Mouse (Mus musculus): ENCODE results near the gene Pik3cd.

The Pik3cd gene

DNA sequence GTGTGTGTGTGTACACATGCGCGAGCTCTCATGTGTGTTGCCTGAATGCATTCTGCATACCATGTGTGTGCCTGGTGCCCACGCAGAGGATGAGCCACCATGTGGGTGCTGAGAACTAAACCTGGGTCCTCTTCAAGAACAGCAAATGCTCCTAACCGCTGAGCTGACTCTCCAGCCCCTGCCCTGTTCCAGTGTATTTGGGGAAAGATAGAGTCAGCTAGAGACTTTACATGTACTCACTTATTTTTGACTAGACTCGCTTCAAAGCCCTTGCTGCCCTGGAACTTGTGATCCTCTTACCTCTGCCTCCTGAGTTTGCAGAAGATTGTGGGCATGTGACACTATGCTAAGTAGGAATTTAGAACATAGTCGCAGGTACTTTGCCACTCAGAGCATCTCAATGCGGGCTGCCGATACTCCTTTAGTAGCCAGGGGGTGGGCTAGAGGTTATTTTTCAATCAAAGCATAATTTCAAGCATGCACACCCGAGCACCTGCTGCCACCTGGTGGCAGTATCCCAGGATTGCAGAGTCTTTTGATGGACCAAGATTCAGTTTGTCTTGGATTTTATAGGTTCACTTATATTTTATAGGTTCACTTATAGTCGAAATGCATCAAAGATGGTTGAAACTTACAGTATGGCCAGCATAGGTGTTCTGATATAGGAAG lies 90.9 kb downstream of the Pik3cd start:
- CTCF ChIA-PET: interaction anchor here (0.6 kb wide), 1 partner anchor 411 kb away, joined by 3 read pairs; no protein-coding TSS in a partner anchor

DNA sequence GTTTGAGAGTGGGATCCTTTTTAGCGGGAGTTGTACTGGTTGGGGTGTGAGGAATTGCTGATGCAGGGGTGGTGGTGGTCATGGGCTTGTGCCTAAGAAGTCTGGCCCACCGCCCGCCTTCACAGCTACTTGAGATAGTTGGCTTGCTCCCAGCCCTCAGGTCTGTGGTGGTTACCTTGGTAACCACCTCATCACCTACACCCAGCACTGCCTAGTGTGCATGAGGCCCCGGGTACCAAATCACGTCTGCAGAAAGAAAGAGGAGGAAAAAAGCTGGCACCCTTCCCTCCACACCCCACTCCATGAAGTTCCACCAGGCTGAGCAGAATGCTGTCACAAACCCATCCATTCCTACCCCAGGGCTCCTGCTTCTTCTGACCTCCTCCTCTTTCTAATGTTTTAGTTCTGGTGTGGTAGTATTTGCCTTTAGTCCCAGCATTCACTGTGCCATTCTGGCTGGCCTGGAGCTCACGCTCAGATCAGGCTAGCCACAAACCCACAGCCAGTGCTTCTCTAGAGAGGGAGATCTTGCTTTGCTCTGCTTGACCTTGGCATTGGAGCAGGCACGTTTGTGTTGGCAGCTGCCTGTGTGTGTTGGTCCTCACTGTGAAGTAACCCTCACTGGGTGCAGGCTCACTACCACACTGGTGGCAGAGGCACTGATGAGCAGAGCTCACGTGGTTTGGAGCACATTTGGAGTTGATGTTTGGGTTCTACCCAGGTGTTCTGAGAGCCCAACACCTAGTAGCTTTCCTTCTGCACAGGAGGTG lies 92.9 kb downstream of the Pik3cd start:
- CTCF ChIA-PET: interaction anchor here (0.5 kb wide), 1 partner anchor 17 kb away, joined by 6 read pairs; no protein-coding TSS in a partner anchor

DNA sequence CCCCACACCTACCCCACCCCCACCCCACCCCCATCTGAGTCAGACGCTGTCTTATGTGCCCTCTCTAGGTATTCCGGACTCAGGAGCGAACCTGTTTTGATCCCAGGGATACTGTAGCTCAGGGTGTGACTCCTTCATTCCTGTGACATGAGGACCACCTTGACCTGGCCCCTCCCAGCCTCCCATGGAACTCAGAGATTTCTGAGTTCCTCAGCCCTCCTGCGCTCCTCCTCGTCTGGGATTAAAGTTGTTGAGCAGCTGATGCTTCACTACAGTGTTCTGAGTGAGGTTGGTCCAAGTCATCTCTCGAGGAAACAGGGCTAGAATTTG lies 94.1 kb downstream of the Pik3cd start:
- CTCF ChIA-PET: interaction anchor here (0.6 kb wide), 1 partner anchor 12 kb away, joined by 6 read pairs; no protein-coding TSS in a partner anchor

DNA sequence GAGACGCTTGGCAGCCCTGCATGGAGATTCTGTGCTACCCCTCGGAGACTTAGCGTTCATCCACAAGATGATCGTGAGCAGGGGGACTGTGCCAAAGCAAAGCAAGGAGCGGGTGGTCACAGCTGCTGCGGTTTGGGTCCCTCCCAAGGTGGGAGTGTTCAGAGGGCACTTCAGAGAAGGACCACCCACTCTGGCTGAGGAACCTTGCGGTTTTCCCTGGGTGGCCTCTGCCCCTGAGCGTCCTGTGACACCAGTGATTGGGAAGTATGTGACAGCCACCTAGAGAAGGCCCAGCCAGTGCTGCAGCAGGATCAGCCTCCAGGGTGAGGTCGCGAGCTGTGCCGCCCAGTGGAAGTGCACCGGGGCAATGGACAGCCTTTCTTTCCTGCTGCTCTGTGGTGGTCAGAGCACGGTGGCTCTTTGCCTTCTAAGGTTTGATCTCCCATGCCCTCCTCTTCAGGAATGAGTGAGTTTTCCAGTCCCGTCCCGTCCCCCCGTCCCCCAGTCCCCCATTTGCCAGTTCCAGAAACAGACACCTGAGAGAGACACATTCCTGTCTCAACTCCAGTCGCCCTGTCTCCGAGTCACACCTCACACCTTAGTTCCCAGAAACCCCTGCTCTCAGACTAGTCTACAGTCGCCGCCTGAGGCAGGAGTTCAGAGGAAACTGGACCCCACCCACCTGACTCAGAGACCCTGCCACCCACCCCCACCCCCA lies 94.6 kb downstream of the Pik3cd start:
- CTCF ChIA-PET: interaction anchor here (0.6 kb wide), 1 partner anchor 12 kb away, joined by 6 read pairs; no protein-coding TSS in a partner anchor

DNA sequence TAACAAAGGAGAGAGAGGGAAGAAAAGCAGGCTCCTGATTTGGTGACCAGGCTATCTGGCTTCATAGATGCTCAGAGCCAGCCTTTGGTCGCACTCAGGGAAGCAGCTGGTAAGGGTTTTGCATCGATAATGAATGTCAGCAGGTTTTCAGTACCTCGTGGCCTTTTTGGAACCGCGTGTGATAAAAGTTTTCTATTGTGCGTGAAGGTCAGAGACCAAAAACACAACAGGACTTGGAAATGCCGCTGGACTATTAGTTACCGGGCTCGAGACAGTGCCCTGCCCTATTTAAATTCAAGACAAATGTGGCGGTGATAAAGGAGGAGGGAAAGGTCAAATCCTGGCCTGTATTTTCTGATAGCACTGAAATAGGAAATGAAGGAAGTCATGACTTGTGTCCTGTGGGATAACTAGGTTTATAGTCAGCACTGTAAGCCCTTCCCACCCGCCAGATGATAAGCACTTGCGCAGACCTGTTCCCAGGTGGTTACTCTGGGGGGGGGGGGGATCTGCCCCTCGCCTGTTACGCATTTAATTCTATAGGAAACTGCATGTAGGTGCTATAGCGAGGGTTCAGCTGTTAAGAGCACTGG lies 95.5 kb downstream of the Pik3cd start:
- CTCF ChIA-PET: no interaction called here

DNA sequence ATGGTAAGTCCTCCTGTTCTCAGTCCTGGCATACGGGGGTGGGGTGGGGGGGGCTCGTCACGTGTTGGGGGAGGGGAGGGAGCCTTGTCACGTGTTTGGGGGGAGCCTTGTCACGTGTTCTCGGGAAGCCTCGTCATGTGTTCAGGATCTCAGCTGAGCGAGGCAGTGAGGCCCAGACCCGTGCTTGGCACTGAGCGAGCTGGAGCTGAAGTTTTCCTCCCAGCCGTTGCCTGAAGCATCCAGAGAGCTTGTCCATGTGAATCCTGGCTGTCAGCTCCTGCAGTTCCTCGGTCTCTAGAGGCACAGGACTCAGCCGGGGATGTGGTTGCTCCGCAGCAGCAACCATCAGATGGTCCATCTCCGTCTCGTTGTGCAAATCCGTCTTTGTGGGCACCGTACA lies 96.3 kb downstream of the Pik3cd start:
- CTCF ChIA-PET: no interaction called here

DNA sequence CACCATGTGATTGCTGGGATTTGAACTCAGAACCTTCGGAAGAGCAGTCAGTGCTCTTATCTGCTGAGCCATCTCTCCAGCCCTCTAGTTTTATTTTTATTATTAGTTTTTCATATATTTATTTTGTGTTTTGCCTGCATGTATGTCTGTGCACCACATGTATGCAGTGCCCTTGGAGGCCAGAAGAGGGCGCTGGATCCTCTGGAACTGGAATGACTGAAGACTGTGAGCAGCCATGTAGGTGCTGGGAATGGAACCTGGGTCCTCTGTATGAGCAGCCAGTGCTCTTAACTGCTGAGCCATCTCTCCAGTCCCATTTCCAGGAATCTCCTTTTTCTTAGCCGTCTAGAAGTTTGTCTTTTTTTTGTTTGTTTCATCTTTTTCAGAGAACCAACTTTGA lies 97.9 kb downstream of the Pik3cd start:
- CTCF ChIA-PET: no interaction called here

DNA sequence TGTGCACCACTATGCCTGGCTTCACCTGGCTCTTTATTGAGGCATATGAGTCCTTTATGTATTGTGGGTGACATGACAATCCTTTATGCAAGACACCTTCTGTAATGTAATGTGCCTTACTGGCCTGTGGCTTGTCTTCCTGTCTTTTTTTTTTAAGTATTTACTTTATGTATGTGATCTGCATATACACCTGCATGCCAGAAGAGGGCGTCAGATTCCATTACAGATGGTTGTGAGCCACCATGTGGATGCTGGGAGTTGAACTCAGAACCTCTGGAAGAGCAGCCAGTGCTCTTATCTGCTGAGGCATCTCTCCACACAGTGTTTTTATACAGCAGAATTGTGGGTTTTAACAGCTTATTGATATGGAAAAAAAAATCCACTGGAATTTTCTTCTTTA lies 98.5 kb downstream of the Pik3cd start:
- CTCF ChIA-PET: no interaction called here

DNA sequence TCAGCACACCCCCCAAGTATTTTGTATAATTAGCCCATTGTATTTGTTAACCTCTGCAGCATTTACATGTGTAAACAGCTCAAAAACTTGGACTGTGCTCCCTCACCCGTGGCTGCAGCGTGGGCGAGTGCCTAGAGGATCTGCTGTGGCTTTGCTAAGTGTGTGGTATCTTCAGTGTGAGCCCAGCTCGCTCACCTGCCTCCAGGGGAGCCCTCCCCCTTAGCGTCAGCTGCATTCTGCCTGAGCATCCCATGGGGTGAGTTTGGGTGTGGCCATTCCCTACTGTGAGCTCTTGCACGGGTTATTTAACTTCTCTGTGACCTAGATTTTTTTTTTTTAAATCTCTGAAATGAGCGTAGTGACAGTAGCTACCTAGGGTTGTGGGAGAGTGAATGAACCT lies 100.1 kb downstream of the Pik3cd start:
- CTCF ChIA-PET: no interaction called here

DNA sequence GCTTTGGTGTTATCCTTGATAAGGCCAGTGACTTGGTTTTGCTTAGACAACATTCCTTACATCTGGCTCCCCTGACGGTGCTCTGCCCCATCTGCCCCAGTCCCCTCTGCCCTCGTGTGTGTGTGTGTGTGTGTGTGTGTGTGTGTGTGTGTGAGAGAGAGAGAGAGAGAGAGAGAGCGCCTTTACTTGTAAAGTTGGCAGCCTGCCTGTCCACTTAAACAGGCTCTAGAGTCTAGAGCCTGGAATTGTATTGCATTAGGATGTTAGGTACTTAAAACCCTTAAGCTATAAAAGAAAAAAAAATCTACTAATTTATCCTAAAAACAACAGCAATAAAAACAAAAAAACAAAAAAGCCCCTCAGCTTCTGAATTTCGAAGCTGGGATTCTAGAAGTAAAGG lies 100.9 kb downstream of the Pik3cd start:
- CTCF ChIA-PET: no interaction called here

DNA sequence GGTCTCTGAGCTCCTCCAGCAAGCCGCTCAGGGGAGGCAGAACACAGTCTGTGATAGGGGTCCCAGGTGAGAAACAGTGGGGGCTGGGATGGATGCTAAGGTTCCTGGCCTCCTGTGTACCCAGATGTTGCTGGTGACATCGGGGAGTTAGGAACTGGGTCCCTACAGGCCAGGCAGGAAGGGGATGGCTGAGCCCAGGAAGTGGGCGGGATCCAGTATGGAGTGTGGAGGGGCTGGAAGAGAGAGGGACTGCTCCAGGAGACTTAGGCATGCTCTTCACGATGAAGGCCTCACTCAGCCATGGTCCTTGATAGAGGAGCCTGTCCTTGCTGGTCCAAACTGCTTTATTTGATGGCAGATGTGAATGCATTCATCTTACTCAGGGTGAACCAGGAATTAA lies 102.2 kb downstream of the Pik3cd start:
- CTCF ChIA-PET: no interaction called here

DNA sequence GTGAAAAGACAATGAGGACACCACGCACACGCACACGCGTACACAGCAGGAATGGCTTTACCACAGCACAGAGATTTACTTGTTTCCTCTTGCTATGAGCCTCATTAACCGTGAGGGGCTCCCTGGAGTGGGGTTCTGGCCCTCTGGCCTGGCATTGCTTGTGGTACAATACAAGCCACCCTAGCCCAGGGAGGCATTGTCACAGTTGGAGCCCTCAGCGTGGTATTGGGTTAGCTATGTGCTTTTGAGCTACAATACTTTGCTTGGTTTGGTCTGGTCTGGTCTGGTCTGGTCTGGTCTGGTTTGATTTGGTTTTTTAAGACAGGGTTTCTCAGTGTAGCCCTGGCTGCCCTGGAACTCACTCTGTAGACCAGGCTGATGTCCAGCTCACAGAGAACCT lies 102.8 kb downstream of the Pik3cd start:
- CTCF ChIA-PET: no interaction called here

All from spleen, embryonic (tissue).